Mouse (Mus musculus): ENCODE data around the gene Gm14180.

DNA sequence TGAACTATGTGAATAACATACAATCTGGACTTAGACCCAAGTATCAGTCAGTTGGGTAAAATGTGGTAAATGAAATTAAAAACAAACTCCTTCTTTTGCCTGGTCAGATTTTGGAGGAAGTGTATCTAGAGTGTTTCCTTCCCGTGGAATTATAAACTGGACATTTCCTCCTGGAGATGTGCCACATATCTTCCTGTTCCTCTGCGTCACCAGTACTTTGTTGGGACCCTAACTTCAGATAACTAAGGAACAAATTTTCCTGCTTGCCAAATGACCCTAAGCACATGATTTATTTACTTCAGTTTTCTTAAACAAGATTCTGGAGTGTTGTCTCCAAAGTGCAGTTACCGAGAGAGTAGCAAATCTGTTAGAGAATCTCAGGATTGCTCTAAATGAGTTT is 9.9 kb upstream of the Gm14180 start:
- TF ChIP-seq POLR2A (IDR thresholded peaks at IDR 0.05; ENCODE audit: extremely low read depth, insufficient read depth, low read length): no peak
- TF ChIP-seq CTCF (IDR thresholded peaks at IDR 0.05; ENCODE audit: low read depth, low read length): no peak
